Mouse (Mus musculus) T-helper 2 cell (primary cell): ENCODE measurements around the gene Abhd2.

Source experiments
- in situ Hi-C: fragments of 300-600 bp; cut with MboI, MseI; formaldehyde crosslinking; loops from one replicate; pipeline ENCODE4 v1.15.1; 2025; ENCODE audit warnings: high pct_unique_total_duplicates

Abhd2 gene

DNA sequence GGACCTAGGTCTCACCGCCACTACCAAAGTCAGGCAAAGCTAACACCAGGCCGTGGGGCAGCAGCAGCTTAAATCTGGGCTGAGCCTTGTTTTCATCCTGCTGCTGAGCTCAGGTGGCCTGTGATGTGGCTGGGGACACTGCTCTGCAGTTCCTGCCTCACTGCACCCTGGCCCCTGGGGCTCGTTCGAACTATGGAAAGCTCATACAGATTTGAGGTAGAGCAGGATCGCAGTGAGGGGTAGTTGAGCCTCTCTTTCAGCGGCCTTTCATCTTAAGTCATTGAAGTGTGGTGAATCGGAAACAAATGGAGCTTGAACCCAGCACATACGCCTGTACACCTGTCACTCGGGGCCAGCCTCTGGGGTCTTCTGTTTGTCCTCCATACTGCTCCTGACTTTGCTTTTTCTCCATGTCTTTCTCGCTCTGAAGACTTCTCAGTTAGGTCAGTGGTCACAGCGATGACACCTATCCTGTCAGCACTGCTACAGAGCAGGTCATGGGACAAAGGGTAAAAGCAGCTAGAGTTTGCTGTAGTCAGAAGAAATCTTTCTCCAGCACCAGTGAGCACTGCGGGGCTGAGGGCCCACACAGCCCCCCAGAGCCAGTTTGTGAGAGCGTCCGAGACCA, 20.7 kb downstream of the Abhd2 start:
- in situ Hi-C loops: no loop called here

DNA sequence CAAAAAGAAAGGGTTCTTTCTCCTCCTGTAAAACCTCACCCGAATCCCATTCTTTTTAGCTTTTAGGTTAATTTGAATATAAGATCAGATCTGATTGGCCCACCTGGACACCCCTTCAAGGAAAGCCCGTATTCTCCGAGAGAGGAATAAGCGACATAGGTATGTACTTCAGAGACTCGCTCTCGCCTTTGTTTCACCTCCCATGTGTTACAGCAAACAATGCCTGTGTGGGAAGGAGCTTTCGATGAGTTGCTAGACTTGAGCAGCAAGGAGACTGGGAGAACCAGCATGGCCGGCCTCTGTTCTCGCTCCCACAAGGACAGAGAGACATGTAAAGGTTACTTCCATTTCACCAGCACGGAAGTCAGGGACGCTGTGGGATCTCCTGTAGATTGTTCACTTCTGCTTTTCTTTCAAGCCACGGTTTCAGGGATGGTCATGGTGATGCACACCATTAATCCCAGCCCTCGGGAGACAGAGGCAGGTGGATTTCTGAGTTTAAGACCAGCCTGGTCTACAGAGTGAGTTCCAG, 21.5 kb downstream of the Abhd2 start:
- in situ Hi-C loops: no loop called here

GRCm38 (mm10) chr7:79295196-79295826, 22.3 kb downstream of the Abhd2 start:
- in situ Hi-C loops: no loop called here

GRCm38 (mm10) chr7:79298681-79299080, 25.7 kb downstream of the Abhd2 start:
- in situ Hi-C loops: no loop called here

DNA sequence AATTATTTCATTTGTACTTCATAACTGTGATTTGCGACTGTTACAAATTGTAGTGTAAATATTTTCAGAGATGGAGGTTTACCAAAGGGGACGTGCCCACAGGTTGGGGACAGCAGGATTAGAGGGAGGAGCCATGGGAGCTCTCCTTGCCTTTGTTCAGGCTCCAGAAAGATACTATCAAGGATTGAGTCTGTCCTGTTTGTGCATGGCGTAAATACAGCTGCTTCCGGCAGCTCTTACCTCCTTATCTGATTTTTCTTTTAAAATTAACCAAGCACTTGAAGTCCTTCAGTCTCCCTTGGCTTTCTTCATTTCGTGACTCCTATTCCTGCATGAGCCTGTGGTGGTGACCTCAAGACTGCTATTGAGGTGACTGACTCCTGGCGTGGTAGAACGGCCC, 26.5 kb downstream of the Abhd2 start:
- in situ Hi-C loops: no loop called here

DNA sequence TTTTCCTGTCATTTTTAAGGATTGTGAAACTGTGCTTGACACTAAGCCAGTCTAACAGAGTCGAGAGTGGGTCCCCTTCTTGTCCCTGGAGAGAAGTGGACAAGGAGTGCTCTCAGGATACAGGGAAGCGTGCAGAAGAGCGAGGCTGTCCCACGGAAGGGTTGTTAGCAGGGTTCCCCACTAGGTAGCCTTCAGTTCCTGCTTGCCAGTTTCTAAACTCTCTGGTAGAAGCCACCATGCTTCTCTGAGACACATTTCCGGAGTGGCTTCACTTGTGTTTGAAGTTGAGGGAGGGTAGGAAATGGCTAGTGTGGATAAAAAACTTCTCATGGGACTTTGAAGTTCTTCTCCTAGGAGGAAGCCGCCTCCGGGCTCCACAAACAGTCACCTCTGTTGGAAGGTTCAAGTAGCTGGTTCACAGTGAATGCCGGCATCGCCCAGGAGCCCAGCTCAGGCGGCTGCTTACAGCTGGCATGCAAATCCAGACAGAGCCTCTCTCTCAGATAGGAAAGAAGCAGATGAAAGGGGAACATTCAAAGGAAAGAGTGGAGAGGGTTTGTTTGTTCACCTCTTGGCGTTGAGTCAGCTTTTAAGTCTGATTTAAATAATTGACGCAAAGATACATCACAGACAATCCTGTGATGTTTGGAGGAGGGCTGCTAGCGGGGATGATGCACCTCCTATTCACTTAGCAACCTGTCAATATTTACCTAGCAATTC, 27.6 kb downstream of the Abhd2 start:
- in situ Hi-C loops: no loop called here

DNA sequence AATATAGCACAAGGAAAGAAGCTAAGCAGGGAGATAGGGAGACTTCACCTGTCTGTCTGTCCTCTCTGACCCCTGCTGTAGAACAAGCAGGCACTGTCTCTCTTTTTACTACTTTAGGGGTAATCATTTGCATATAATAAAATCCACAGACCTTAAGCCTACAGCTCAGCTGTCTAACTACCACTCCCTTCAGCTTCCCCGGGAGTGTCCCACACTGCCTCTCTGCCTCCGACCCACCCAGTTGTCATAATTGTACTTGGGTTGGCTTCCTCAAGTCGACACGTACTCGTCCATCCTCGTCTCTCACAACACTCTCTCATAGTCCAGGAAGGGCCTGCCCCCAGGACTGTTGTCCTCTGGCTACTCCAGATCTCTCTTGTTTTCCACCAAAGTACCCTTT, 29.1 kb downstream of the Abhd2 start:
- in situ Hi-C loops: no loop called here

- in situ Hi-C loops: no loop called here
These were observed 29.6 kb downstream of the Abhd2 start for GRCm38 (mm10) chr7:79302586-79302985.

DNA sequence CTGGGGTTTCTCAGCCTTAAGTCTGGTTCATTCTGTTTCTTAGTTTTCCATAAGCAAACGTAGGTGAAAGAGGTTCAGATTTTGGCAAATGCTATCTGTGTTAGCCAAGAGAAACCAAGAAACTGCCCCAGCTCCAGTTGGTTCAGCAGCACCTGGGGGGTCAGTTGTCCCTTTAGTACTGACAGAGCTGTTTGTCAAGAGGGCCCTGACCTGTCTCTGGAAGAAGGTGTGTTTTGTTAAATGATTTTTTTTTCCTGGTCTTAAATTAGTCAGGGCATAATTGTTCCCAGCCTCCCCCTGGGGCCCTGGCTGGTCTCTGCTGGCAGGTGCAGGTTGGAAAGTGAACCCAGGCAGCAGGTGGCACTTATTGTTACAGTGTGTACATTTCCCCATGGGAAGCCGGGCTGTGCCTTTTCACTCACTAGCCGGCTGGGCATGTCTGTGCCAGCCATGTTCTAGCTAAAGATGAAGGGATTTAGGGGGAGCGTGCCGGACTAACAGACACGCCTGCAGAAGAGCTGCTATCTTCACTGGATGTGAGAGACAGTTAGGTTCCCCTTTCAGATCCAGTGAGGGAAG, 30.3 kb downstream of the Abhd2 start:
- in situ Hi-C loops: no loop called here

- in situ Hi-C loops: no loop called here
These were observed 35.5 kb downstream of the Abhd2 start for GRCm38 (mm10) chr7:79308455-79309030.

GRCm38 (mm10) chr7:79309247-79310190, 36.5 kb downstream of the Abhd2 start:
- in situ Hi-C loops: no loop called here

DNA sequence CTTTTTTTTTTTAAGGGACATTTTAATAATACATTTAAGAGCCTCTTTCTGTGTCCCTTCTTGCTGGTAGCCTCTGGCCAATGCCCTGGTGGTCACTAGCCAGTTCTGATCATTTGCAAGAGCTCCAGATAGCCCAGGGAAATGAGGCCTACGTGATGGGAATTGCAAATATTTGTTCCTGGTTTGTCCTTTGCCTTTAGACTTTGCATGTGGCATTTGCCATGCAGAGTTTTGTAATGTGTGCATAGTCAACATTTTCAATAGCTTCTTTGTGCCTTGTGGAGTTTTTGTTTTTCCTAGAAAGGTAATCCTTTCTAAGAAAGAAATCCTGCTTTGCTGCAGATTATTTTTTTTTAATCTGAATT, 37.2 kb downstream of the Abhd2 start:
- in situ Hi-C loops: no loop called here

- in situ Hi-C loops: no loop called here
These were observed 38.5 kb downstream of the Abhd2 start for GRCm38 (mm10) chr7:79311420-79311988.

GRCm38 (mm10) chr7:79312246-79312645, 39.2 kb downstream of the Abhd2 start:
- in situ Hi-C loops: no loop called here

- in situ Hi-C loops: no loop called here
These were observed 40.6 kb downstream of the Abhd2 start for GRCm38 (mm10) chr7:79313519-79314059.

DNA sequence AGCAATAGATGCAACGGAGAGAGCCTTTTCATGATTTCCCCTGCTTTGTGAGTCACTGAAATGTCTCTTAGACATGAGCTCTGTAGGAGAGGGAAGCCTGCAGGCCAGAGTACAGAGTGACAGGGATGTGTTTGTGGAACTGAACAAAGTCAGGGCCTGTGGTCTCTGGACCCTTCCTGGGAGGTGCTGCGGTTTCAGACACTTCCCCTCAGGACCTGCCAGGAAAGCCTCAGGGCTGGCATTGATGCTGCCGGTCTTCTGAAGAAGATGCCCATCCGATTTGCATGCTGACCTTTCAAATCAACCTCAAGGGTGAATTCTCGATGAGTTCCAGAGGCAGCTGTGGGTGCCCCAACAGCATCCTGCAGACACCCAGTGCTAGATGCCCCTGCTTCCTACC, 41.5 kb downstream of the Abhd2 start:
- in situ Hi-C loops: no loop called here

GRCm38 (mm10) chr7:79315149-79315548, 42.1 kb downstream of the Abhd2 start:
- in situ Hi-C loops: no loop called here

DNA sequence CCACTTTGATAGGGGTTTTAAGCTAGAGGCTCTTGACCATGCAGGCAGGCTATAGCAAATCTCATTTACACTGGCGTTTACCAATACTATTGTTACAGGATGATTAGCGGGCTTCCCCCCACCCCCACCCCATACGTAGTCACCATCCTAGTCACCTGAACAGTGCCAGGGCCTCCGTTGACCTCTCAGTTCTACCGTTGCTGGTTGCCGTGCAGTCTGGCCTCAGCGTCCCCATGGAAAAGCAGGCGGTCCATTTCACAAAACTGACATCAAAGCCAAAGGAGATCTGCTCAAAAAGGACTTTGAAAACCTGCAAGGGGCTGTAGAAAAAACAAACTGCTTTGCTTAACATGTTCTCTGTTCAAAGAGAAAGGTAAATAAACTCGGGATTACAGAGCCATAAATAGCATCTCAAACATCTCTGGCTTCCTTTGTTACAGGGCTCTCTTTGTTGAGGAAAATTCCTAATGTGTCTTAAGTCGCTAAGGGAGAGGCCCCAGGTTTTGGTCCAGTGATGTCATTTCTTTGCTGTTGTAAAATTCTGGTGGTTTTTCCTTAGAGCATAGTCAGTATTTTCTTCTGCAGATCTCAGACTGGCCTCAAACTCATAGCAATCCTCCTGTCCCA, 43.2 kb downstream of the Abhd2 start:
- in situ Hi-C loops: no loop called here

GRCm38 (mm10) chr7:79317576-79317975, 44.6 kb downstream of the Abhd2 start:
- in situ Hi-C loops: no loop called here
